8 mouse cellular contexts compared by ENCODE assay signal in the genomic region with DNA sequence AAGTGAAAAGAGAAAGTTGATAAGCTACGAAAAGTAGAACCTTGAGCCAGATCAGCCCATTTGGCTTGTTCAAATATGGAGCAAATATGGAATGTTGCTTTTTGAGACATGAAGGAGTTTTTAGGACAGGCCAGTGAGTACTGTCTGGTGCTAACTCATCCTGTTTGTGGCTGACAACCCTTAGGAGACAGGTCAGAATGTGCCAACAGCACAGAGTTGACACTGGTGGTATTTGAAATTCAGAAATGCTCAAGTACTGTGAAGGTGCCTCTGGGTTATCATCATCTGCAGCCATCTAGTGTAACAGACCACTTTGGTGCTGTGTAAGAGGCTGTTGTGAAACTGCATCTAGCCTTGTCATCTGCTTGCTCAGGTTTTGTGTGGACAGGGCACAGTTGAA. TPM values are rescaled to one million over a fixed set of nuclear protein-coding genes. Genes with fewer than 3 reads are reported as not detected.
DNase-seq lines count a peak whose midpoint lies in the region; ATAC-seq lines count a peak whose summit lies in the region.

No protein-coding gene starts in this region.

- no peak for ATAC-seq in kidney, embryonic 15.5 days (replicated peaks; ENCODE audit: low FRiP score)
- no peak for ATAC-seq in embryonic facial prominence, embryonic 13.5 days (ENCODE audit: insufficient number of reproducible peaks, insufficient read depth, low FRiP score, low TSS enrichment, low read depth)
- ATAC-seq in intestine, embryonic 15.5 days = no peak
- peak; percentile 12; the same call in 1 of the 2 replicates for ATAC-seq in monocyte, adult 5-6 weeks (replicated peaks; ENCODE audit: insufficient number of reproducible peaks, low FRiP score, low TSS enrichment, poor library complexity, severe bottlenecking)
- ATAC-seq in activated CD4-positive, CD25-positive, alpha-beta regulatory T cell, adult 4 months = no peak
- no peak for ATAC-seq in inflammation-experienced regulatory T-cells, adult 6 months

- peaks cover 15% of the 10 kb centered on the region for H3K27me3 ChIP-seq in kidney, embryonic 15.5 days
- H3K27me3 ChIP-seq in embryonic facial prominence, embryonic 13.5 days = peaks cover 8% of the 10 kb centered on the region
- no peaks in the 10 kb centered on the region for H3K27me3 ChIP-seq in intestine, embryonic 15.5 days (replicated peaks)

- no peaks in the 10 kb centered on the region for H3K36me3 ChIP-seq in kidney, embryonic 15.5 days
- H3K36me3 ChIP-seq in embryonic facial prominence, embryonic 13.5 days = no peaks in the 10 kb centered on the region
- no peaks in the 10 kb centered on the region for H3K36me3 ChIP-seq in intestine, embryonic 15.5 days

- no peaks in the 10 kb centered on the region for H3K9me3 ChIP-seq in kidney, embryonic 15.5 days (replicated peaks)
- H3K9me3 ChIP-seq in embryonic facial prominence, embryonic 13.5 days = no peaks in the 10 kb centered on the region
- no peaks in the 10 kb centered on the region for H3K9me3 ChIP-seq in intestine, embryonic 15.5 days

- peak overlapping the region; percentile 88; the same call in 1 of the 2 replicates for H3K4me3 ChIP-seq in kidney, embryonic 15.5 days (replicated peaks)
- peak overlapping the region; percentile 84 for H3K4me3 ChIP-seq in embryonic facial prominence, embryonic 13.5 days
- H3K4me3 ChIP-seq in intestine, embryonic 15.5 days (replicated peaks) = peak overlapping the region; percentile 92

- WGBS in kidney, embryonic 15.5 days = 83% methylated on average over 1 of the region's 1 CpGs
- WGBS in embryonic facial prominence, embryonic 13.5 days = 87% methylated on average over 1 of the region's 1 CpGs
- 69% methylated on average over 1 of the region's 1 CpGs for WGBS in intestine, embryonic 15.5 days

- no peak for DNase-seq in kidney, adult 9 months
- no peak for DNase-seq in adipocyte (ENCODE audit: low spot score)

- no peak overlapping the region for H3K27ac ChIP-seq in kidney, embryonic 15.5 days
- H3K27ac ChIP-seq in embryonic facial prominence, embryonic 13.5 days = no peak overlapping the region
- H3K27ac ChIP-seq in intestine, embryonic 15.5 days = no peak overlapping the region

- peak overlapping the region; percentile 90 for H3K4me2 ChIP-seq in kidney, embryonic 15.5 days
- H3K4me2 ChIP-seq in embryonic facial prominence, embryonic 13.5 days = peak overlapping the region; percentile 86
- H3K4me2 ChIP-seq in intestine, embryonic 15.5 days (replicated peaks) = peak overlapping the region; percentile 82

- H3K9ac ChIP-seq in kidney, embryonic 15.5 days = no peak overlapping the region
- H3K9ac ChIP-seq in embryonic facial prominence, embryonic 13.5 days = no peak overlapping the region
- no peak overlapping the region for H3K9ac ChIP-seq in intestine, embryonic 15.5 days

- peaks cover 19% of the 10 kb centered on the region for H3K4me1 ChIP-seq in kidney, embryonic 15.5 days
- H3K4me1 ChIP-seq in embryonic facial prominence, embryonic 13.5 days = peaks cover 16% of the 10 kb centered on the region
- peaks cover 9% of the 10 kb centered on the region; the same call in 1 of the 2 replicates for H3K4me1 ChIP-seq in intestine, embryonic 15.5 days (replicated peaks)

RNA-seq across cellular contexts. Expression of a gene that starts 1.5 kb away (rescaled TPM):
- polyA plus RNA-seq in kidney, embryonic 15.5 days (2015; fragmentation: Nextera tagmentation; extraction: Ambion mirVana) = 3.5 and 3.6 TPM in 2 replicates
- polyA plus RNA-seq in embryonic facial prominence, embryonic 13.5 days (2015; fragmentation: Nextera tagmentation; extraction: Ambion mirVana) = 3.9 and 4.3 TPM in 2 replicates
- 4.7 and 4.9 TPM in 2 replicates for polyA plus RNA-seq in intestine, embryonic 15.5 days (2015; fragmentation: Nextera tagmentation; extraction: Ambion mirVana)
- 49.4 to 60.9 TPM (median 59.0 TPM) in 3 replicates for total RNA-seq in monocyte, adult 5-6 weeks (2017)
- 1 to 10 TPM; 8.2 to 8.3 TPM for polyA plus RNA-seq in activated CD4-positive, CD25-positive, alpha-beta regulatory T cell, adult 4 months (2017; shearing (Covaris generic))
- 10 to 100 TPM in 1 of 3 experiments, 1 to 10 TPM in 2; 8.8 to 11.9 (median 9.4) TPM for polyA plus RNA-seq in inflammation-experienced regulatory T-cells, adult 6 months (2017; shearing (Covaris generic))
